Mouse (Mus musculus) skeletal muscle tissue, adult 2 months (tissue): ENCODE results near the gene Il15ra.
"Not testable (repeated sequence)": the region's sequence is repeated elsewhere in the genome, so short reads cannot be mapped to it uniquely, and the experiment has no call there.

Source experiments
- DNase-seq: peaks from one replicate; pipeline ENCODE4 v3.0.0-alpha.2; 2012; ENCODE audit warnings: low read depth, low spot score

Il15ra gene

GRCm38 (mm10) chr2:11708538-11708937 is 3.4 kb downstream of the Il15ra start:
- peak; percentile 53 for DNase-seq

GRCm38 (mm10) chr2:11710101-11710500 is 5.0 kb downstream of the Il15ra start:
- DNase-seq: not testable (repeated sequence)

- DNase-seq: peak; percentile 16
These were observed 7.4 kb downstream of the Il15ra start for GRCm38 (mm10) chr2:11712483-11712990.

- no peak for DNase-seq
These were observed 7.9 kb downstream of the Il15ra start for GRCm38 (mm10) chr2:11713021-11713420.

GRCm38 (mm10) chr2:11714535-11714934 is 9.4 kb downstream of the Il15ra start:
- DNase-seq: no peak

- DNase-seq: no peak
These were observed 13.5 kb downstream of the Il15ra start for GRCm38 (mm10) chr2:11718573-11718972.

GRCm38 (mm10) chr2:11722564-11722963 is 17.5 kb downstream of the Il15ra start:
- DNase-seq: no peak

- no peak for DNase-seq
These were observed 22.5 kb downstream of the Il15ra start for GRCm38 (mm10) chr2:11727574-11727973.

- DNase-seq: no peak
These were observed 24.0 kb downstream of the Il15ra start for GRCm38 (mm10) chr2:11729091-11729490.

- DNase-seq: no peak
These were observed 27.9 kb downstream of the Il15ra start for GRCm38 (mm10) chr2:11732978-11733377.

- no peak for DNase-seq
These were observed 30.8 kb downstream of the Il15ra start for GRCm38 (mm10) chr2:11735853-11736252.

- DNase-seq: no peak
These were observed 33.7 kb downstream of the Il15ra start for GRCm38 (mm10) chr2:11738794-11739193.

- peak; percentile 18 for DNase-seq
These were observed 34.5 kb downstream of the Il15ra start for GRCm38 (mm10) chr2:11739516-11740051.

GRCm38 (mm10) chr2:11762541-11762940 is 57.5 kb downstream of the Il15ra start:
- DNase-seq: no peak

- DNase-seq: peak; percentile 48
These were observed 60.6 kb downstream of the Il15ra start for GRCm38 (mm10) chr2:11765694-11766093.

- no peak for DNase-seq
These were observed 61.5 kb downstream of the Il15ra start for GRCm38 (mm10) chr2:11766485-11767160.

GRCm38 (mm10) chr2:11767161-11767545 is 62.1 kb downstream of the Il15ra start:
- DNase-seq: peak; percentile 62

GRCm38 (mm10) chr2:11771701-11772100 is 66.6 kb downstream of the Il15ra start:
- no peak for DNase-seq

GRCm38 (mm10) chr2:11772401-11772800 is 67.3 kb downstream of the Il15ra start:
- DNase-seq: no peak

GRCm38 (mm10) chr2:11774426-11774825 is 69.3 kb downstream of the Il15ra start:
- DNase-seq: peak; percentile 75

GRCm38 (mm10) chr2:11775121-11775520 is 70.0 kb downstream of the Il15ra start:
- no peak for DNase-seq

GRCm38 (mm10) chr2:11776415-11776814 is 71.3 kb downstream of the Il15ra start:
- no peak for DNase-seq
